Mouse (Mus musculus) large intestine, adult 2 months (tissue): ENCODE measurements around the gene Ank2. TPM values are rescaled to one million over a fixed set of nuclear protein-coding genes. Genes with fewer than 3 reads are reported as not detected.

Source experiments
- DNase-seq: peaks from one replicate; pipeline ENCODE4 v3.0.0-alpha.2; 2012; ENCODE audit warnings: low read depth, low spot score
- WGBS: fragments of 180-500 bp; shearing (Covaris S2); methylation state at CpG from one replicate; pipeline ENCODE4 v1.1.7; 2018; 5-methylcytosine and 5-hydroxymethylcytosine counted together
- polyA plus RNA-seq: library from polyadenylated mRNA; depleted of rRNA; stranded (reverse); fragments of >200 nt; gene quantifications from 2 replicates; pipeline ENCODE4 v1.2.3, GENCODE M21; 2012

The Ank2 gene
- polyA plus RNA-seq, 1 experiment = 2.9 TPM

DNA sequence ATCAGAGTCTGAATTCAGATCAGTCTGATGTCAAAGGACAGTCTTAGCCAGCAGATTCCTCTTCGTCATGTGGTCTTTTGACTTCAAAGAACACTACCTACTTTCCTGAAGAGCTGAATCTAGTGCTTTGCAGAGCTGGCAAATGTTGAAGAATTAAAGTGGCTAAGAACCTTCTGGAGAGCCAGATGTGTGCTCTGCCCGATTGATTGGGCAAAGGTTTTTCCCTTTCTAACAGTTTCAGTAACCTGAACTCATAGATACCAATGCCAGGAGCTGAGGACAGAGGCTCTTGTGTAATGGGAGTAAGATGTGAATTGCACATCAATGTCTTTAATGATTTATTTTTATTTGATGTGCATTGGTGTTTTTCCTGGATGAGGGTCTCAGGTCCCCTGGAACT is 525.6 kb downstream of the Ank2 start:
- WGBS = 77% methylated on average over 2 of the region's 2 CpGs
- DNase-seq = no peak

DNA sequence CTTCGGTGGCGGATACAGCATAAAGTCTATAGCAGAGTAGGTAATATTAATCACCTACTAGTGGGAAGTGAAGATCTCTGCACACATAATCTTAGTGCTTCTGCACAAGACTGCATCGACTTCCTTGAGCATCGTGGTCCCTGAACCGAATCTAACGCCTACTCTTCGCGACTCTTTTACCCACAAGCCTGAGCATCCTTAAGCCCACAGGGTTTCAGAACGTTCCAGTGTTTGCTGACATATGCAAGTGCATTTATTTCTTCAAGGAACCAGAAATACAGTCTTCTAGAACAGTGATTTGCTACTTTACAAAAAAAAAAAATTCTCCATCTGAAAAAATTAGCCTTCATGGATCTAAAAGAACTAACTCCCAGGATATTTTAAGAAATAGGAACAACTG is 527.6 kb downstream of the Ank2 start:
- WGBS = 92% methylated on average over 9 of the region's 9 CpGs
- no peak for DNase-seq

DNA sequence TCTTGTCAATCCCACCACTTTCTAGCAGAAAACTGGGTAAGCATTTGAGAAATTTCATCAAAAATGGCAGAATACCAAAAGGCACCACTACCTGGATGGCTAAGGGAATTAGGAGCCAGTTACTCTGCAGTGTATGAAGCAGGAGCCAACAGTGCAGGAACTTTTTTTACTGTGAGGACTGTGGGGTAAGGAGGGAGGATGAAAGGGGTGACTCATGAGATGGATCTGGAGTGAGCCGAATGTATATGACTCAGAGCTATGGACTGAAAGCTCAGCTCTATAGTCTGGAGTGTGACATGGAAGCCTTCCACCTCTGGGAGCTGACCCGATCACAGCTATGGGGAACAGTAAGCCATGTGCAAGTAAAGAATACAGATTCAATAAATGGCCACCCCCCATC is 530.4 kb downstream of the Ank2 start:
- no peak for DNase-seq
- 73% methylated on average over 2 of the region's 2 CpGs for WGBS

DNA sequence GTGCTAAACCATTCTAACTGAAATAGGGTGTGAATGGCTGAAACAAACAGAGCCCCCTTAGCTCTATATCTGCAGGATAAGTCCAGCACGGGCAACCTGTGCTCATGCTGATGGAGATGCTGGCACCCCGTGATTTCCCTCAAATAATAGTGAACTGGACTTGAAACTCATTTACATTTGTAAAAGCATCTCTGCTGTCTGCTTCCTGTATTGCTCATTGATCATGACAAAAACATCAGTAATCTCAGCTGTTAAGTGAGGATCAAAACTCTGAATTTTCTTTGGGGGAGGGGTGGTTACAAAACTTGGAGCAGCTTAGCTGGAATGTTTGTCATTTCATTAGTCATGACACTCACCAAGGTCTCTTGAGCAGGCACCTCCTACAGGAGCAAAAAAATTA is 533.4 kb downstream of the Ank2 start:
- no peak for DNase-seq
- 86% methylated on average over 2 of the region's 2 CpGs for WGBS

DNA sequence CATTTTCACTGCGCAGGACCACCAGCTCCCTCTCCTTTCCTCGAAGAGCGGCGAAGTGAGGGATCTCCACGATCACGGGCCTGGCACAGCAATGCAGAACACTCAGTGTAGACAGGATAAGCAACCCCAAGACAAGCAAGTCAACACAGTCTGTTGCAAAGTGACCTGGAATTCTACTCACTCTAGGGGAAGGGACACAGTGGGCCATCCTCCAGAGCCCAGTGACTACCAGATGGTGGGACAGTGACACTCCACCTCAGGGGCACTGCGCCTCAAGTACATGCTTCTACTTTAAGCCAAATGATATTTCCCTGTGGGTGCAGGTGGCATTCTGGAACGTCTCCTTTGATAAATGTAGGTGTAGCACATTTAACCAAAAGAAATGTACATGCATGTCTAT is 536.8 kb downstream of the Ank2 start:
- 89% methylated on average over 8 of the region's 8 CpGs for WGBS
- no peak for DNase-seq

DNA sequence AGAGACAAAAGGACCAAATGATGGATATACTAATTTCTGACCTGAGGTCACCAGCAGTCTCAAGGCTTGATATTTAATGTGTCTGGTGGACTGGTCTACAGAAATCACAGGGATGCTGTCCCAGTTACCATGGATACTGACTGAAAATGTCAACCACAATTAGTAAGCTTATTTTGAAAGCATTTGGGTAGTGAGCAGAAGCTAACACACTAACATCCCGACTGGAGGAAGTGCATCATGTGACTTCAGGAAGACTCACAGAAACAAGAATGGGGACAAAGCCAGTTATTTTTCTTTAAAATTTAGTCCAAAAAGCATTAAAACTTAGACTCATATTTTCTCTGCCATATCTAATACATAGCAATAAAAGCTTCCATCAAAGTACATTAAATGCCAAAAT is 546.5 kb downstream of the Ank2 start:
- 54% methylated on average over 1 of the region's 1 CpGs for WGBS
- DNase-seq = no peak

DNA sequence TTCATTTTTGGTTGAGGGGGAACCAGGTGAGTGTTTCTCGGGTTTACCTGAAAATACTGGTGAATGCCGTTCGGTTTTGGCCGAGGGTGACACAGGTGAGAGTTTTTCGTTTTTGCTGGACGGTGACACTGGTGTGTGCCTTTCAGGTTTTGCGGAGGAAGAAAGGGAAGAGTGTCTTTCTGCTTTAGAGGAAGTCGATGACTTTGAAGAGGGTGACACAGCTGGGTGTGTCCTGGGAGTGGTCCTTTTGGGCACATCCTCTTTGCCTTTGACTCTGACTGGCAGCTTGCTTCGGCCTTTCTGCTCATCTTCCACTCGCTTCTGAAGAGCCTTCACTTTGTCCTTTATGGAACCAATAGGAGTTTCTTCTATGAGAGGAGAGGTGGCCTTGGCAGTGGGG is 552.6 kb downstream of the Ank2 start:
- whole genome bisulfite sequencing = 94% methylated on average over 10 of the region's 10 CpGs

DNA sequence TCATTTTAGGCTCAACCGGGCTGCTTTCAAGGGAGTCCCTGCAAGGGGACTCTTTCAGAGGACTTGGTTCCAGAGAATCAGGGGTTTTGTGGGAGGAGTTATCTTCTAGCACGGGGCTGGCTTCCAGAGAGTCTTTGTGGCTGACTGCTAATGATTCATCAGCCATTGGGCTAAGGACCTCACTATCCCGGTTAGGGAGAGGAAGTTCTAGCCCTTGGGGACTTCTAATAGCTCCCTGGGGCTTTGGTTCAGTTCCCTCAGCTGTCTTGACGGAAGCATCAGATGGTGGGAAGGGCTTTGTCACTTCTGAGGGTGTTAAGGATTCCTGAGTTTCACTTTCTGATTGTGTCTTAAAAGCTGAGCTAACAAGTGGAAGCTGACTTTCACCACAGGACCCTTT is 554.3 kb downstream of the Ank2 start:
- DNase-seq = no peak
- WGBS = 50% methylated on average over 4 of the region's 4 CpGs

More for the DNA sequence above, 552.6 kb downstream of the Ank2 start:
- DNase-seq = no peak

DNA sequence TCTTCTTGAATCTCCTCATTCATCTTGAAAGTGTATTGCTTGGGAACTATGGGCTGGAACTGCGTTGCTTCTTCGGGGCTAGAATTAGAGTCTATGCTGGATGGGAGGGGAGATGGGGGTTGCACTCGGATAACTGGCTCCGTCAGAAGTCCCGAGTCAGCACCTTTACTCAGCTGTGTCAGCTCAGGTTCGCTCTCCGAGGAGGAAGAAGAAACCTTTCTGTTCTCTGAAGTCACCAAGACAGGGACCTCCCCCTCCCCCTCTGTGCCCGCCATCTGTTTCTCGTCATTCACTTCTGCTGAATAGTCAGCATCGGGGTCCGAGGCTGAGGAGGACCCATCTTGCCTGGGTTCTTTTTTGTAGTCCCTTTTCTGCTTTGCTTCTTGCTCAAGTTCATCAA is 555.1 kb downstream of the Ank2 start:
- no peak for DNase-seq
- WGBS = 88% methylated on average over 11 of the region's 11 CpGs

DNA sequence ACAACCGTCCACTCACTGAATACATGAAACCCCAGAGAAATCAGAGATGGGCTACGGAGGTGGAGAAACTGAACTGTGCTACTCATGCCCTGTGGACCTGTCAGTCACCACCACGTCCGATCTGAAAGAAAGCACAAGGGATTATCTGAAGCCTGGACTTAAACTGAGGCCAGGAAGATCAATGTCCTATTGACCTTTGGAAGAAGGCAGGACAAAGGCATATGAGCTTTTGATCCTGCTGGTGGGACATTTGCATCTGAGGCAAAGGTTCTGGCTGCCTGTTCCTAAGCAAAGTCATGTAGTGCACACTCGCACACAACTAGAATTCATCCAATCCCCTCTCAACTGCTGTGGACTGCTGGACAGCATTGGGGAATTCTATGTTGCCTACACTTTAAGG is 558.7 kb downstream of the Ank2 start:
- no peak for DNase-seq
- 90% methylated on average over 5 of the region's 5 CpGs for WGBS

DNA sequence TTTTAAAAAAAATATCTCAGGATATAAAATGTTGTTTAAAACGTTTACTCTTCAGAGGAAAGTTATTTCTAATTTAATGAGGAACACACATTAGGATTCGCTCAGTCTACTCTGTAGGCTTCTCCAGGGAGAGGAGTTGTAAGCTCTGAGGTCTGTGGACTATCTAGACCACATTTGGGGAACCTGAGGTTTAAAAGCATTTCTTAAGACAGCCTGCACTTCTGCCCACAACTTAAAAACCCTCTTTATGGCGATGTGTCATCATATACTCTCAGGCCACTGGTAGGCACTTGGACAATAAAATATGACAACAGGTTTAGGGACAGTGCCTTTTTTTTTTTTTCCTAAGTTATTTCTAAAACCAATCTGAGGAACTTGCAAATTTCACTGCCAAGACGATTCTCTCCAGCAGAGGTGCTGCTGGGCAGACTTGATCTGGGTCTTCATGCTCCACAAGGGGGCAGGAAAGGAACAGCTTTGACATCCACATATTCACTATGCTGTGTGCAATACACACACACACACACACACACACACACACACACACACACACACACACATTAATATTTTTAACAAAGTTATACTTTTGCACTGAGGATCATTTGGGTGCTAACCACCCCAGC is 567.2 kb downstream of the Ank2 start:
- WGBS = 57% methylated on average over 4 of the region's 4 CpGs
- no peak for DNase-seq

DNA sequence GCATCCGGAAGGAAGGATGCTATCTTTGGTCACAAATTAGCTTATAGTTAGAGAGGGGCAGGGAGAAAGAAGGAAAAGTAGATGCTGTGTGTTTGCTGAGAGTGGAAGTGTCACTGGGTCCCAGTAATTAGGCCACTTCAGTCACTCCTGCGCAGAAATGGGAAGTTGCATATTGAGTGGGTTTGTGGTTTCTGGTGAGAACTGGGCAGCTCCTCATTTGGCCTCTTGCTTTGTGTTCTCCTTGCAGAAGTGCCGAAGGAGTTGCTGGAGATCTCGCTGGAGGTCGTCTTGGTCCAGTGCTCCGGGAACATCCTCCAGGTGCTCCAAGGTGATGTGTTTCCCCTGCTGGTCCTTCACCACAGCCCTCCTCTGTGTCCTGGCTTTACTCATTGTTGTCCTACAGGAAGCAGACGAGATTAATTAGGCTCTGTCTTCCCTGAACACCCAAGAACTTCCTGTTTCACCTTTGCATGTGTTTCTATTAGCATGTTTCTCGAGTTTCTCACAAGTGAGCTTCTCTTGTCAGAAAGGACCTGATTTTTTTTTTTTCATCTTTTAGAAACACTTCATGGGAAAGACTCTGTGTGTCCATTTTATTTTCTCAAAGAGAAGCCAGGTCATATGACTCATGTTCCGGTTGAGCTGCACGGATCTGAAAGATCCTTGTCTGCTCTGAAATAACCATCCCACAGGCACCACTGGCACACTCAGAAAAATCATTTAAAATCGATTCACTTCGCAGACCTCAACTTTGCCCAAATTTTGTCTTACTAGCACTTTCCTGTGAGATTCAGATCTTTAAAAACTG is 575.4 kb downstream of the Ank2 start:
- no peak for DNase-seq
- WGBS = 67% methylated on average over 12 of the region's 12 CpGs

DNA sequence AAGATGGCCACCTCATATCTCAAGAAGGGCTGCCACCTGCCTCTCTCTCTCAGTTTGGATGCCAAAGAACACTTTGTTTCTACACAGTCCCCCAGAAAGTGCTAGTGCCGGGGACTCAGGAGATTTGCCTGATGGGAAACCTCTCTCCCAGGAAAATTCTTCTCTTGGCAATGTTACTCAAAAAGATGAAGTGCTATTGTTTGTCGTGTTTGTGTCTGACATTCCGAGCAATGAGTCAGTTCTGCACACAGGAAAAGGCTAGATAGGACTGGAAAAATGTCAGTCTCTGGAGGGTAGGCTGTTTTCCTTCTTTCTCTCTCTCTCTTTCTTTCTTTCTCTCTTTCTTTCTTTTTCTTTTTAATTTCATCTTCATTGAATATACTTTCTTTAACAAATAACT is 577.2 kb downstream of the Ank2 start:
- no peak for DNase-seq
- 67% methylated on average over 3 of the region's 3 CpGs for WGBS

DNA sequence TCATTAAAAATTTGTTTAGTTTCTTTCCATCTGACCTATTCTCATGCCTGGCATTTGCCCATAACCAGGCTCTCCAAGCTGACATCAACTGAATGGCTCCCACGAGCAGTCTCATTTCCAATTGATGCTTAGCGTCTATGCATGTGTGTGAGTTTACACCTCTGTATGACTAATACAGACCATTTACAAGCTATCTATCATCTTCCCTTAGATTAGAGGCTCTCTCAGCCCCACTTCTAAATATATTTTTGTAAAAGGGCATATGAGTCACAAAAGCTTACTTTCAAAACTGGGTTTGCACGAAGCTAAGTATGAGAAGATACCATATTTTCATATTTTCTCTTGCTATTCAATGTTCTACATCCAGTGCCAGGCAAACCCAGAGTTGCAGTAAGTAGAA is 578.9 kb downstream of the Ank2 start:
- DNase-seq = no peak
- 71% methylated on average over 3 of the region's 3 CpGs for WGBS

DNA sequence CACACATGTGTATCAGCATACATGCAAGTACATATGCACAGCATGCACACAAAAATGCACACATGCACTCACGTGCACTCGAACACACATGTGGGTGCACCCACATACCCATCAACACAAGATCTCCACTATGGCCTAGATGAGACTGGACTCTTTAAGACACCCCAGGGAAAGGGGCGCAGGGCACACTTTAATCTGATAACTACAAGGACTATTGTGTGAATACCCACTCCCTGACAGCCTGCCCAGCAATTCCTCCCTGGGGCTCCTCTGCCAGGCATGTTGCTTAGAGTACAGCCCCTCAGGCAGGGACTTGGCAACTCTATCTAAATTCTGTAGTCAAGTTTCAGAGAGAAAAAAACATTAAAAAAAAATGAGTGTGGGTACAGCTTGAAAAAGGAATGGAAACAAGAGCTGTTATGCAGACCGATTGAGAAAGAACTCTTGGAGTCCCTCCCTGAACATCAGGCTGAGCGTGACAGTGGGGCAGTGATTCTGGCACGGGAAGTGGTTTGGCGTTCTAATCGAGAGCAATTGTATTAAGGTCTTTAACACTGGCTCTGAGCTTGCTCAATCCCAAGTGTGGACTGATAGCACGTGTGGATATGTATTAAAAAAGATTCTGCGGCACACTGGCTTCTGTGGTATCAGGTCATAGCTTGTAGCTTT is 580.2 kb downstream of the Ank2 start:
- DNase-seq = no peak
- 80% methylated on average over 10 of the region's 10 CpGs for WGBS

DNA sequence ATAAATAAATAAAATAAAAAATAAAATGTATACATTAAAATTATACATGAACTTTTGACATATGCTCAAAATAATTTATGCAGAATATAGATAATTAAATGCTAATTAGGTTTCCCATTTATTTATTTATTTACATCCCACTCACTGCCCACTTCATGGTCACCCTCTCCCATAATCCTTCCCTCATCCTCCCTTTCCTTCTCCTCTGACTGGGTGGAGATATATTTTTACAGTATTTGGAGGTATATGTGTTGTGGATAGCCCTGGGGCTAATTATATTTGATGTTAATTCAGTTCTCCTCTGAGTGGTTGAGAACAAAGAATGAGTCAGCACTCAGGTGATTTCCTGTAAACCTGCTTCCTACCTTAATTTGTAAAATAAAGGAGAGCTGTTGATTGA is 582.8 kb downstream of the Ank2 start:
- no peak for DNase-seq

DNA sequence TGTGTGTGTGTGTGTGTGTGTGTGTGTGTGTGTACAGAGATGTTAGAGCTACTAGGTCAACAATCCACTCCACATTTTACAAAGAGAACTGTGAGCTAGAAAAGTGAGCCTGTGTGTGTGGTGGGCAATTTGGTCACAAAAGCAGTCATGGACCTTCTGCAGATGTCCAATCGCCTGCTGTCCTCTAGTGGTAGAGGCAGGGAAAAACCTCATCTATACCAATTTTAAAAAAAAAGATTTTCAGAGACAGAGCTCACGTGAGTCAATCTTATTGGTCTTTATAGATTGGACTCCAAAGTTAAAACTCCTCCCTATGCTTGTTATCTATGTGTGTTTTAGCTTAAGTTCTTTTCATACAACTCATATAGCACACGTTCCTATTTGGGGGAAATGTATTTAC is 595.6 kb downstream of the Ank2 start:
- DNase-seq = peak; percentile 7
- 1% methylated on average over 3 of the region's 3 CpGs for WGBS

DNA sequence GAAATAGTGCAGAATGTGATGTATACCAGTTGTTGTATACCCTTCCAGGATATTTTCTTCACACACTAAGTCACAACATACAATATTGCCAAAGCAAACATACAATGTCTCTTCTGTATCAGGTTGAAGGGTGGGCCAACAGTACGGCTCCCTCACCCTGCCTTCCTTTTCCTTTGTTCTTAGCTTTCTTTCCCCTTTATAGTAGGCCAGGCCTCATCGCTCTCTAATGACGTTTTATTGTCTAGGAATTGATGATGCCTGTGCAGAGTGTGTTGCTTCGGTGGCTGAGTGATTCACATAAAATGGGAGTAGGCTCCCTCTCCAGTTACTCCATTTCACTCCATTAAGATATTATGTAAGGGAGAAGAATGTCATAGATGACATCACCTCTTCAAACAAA is 612.5 kb downstream of the Ank2 start:
- no peak for DNase-seq
- WGBS = 45% methylated on average over 4 of the region's 4 CpGs

DNA sequence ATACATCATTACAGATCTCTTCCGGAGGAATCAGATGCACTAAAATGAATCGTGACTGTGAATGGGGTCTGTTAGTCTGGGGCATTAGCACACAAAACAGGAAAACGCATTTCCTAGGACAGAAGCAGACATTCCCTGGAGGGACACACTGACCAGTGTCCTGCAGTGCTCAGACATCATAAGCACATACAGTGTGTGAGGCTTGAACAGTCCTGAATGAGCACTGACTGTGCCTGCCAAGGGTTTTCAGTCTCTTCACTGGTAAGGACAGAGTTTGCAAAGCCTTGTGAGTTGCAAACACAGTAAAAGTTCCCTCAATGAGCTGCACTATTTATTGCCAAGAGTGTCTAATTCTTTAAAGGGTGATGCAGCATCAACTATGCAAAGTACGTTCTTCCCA is 613.1 kb downstream of the Ank2 start:
- WGBS = 72% methylated on average over 4 of the region's 4 CpGs
- DNase-seq = no peak

DNA sequence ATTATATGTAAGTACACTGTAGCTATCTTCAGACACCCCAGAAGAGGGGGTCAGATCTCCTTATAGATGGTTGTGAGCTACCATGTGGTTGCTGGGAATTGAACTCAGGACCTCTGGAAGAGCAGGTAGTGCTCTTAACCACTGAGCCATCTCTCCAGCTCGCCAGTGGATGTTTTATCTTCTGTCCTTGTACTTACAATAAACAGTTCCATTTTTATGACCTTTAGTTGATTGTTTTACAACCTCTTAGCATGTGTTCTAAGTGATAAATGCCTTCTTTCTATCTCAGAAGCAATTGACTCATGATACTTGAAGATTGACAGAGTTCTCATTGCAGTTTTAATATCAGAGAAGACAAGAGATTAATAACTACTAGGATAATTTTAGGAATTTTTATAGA is 620.9 kb downstream of the Ank2 start:
- DNase-seq = no peak
- 15% methylated on average over 1 of the region's 1 CpGs for WGBS
